9 mouse cellular contexts compared by ENCODE assay signal in genomic region chr6:72510686-72511421, GRCm38 (mm10). TPM values are rescaled to one million over a fixed set of nuclear protein-coding genes. Genes with fewer than 3 reads are reported as not detected.
DNase-seq lines count a peak whose midpoint lies in the region; ATAC-seq and TF ChIP-seq lines count a peak whose summit lies in the region.
"Had no signal": no experiment of that assay in that cellular context is flagged by ENCODE, and none has a peak within 500 bp of the region (broad histone marks: within the 10 kb centered on the region; RNA-seq: fewer than 3 reads in every experiment).

No protein-coding gene starts in this region.

- H3K4me3 ChIP-seq in intestine, postnatal 0 days (ENCODE audit: low read depth, low read length), result no peak overlapping the region
- no peak overlapping the region for H3K4me3 ChIP-seq in intestine, embryonic 16.5 days (ENCODE audit: low read length)
- no peak overlapping the region for H3K4me3 ChIP-seq in heart, embryonic 15.5 days
- no peak overlapping the region for H3K4me3 ChIP-seq in limb, embryonic 12.5 days (replicated peaks)

- H3K9ac ChIP-seq in intestine, postnatal 0 days (ENCODE audit: low read depth, low read length), result no peak overlapping the region
- no peak overlapping the region for H3K9ac ChIP-seq in intestine, embryonic 16.5 days (ENCODE audit: low read depth, low read length)
- H3K9ac ChIP-seq in heart, embryonic 15.5 days, result no peak overlapping the region
- H3K9ac ChIP-seq in limb, embryonic 12.5 days (replicated peaks), result no peak overlapping the region
- H3K9ac ChIP-seq: liver, embryonic 14.5 days had no signal

- no peak for ATAC-seq in intestine, postnatal 0 days
- no peak for ATAC-seq in intestine, embryonic 16.5 days
- ATAC-seq in heart, embryonic 15.5 days (replicated peaks; ENCODE audit: insufficient number of reproducible peaks, insufficient read depth, low FRiP score, low read depth), result no peak
- ATAC-seq in limb, embryonic 12.5 days (ENCODE audit: insufficient number of reproducible peaks, insufficient read depth, low FRiP score, low TSS enrichment, low read depth), result no peak
- no peak for ATAC-seq in erythroblast, adult 5-6 weeks (replicated peaks; ENCODE audit: low FRiP score, poor library complexity, severe bottlenecking)

- H3K27me3 ChIP-seq in intestine, postnatal 0 days (replicated peaks; ENCODE audit: control insufficient read depth, insufficient read depth, low read length), result no peaks in the 10 kb centered on the region
- H3K27me3 ChIP-seq in intestine, embryonic 16.5 days (replicated peaks; ENCODE audit: control insufficient read depth, insufficient read depth, low read length), result no peaks in the 10 kb centered on the region
- no peaks in the 10 kb centered on the region for H3K27me3 ChIP-seq in heart, embryonic 15.5 days
- H3K27me3 ChIP-seq in limb, embryonic 12.5 days, result no peaks in the 10 kb centered on the region

- H3K4me1 ChIP-seq in intestine, postnatal 0 days (replicated peaks; ENCODE audit: control insufficient read depth, insufficient read depth, low read length), result peaks cover 3% of the 10 kb centered on the region; the same call in 1 of the 2 replicates
- peaks cover 17% of the 10 kb centered on the region for H3K4me1 ChIP-seq in intestine, embryonic 16.5 days (ENCODE audit: control insufficient read depth, insufficient read depth, low read length)
- H3K4me1 ChIP-seq in heart, embryonic 15.5 days (replicated peaks), result peaks cover 37% of the 10 kb centered on the region
- H3K4me1 ChIP-seq in limb, embryonic 12.5 days (replicated peaks), result peaks cover 16% of the 10 kb centered on the region

- H3K27ac ChIP-seq in intestine, postnatal 0 days (ENCODE audit: low read depth, low read length), result no peak overlapping the region
- H3K27ac ChIP-seq in intestine, embryonic 16.5 days (ENCODE audit: low read length), result no peak overlapping the region
- H3K27ac ChIP-seq in heart, embryonic 15.5 days, result peak overlapping the region; percentile 46
- H3K27ac ChIP-seq in limb, embryonic 12.5 days, result 0 out of 2 replicates have a peak overlapping the region, but pooled peaks have one; percentile 23
- H3K27ac ChIP-seq: liver, embryonic 14.5 days had no signal

- peak; percentile 51 for DNase-seq in Muller cell, postnatal 12 days (ENCODE audit: inconsistent ontology term)
- DNase-seq in urinary bladder, postnatal 36 days (ENCODE audit: low spot score in 2 of 2), result no peak
- no peak for DNase-seq in c-Kit-positive CD71-positive TER-119-positive erythroid progenitor cells, embryonic 14.5 days (ENCODE audit: low spot score)

- WGBS in intestine, postnatal 0 days, result 74% methylated on average over 6 of the region's 6 CpGs
- WGBS in intestine, embryonic 16.5 days, result 70% methylated on average over 6 of the region's 6 CpGs
- 45% methylated on average over 6 of the region's 6 CpGs for WGBS in heart, embryonic 15.5 days
- 83% methylated on average over 6 of the region's 6 CpGs for WGBS in limb, embryonic 12.5 days

- peak; percentile 38; the same call in 1 of the 2 replicates for TF ChIP-seq CTCF in intestine, postnatal 0 days (IDR thresholded peaks at IDR 0.05; ENCODE audit: low read depth)

- no peak overlapping the region for H3K4me2 ChIP-seq in intestine, postnatal 0 days (replicated peaks; ENCODE audit: low read depth)
- no peak overlapping the region for H3K4me2 ChIP-seq in intestine, embryonic 16.5 days (ENCODE audit: low read depth, low read length)
- H3K4me2 ChIP-seq in heart, embryonic 15.5 days, result no peak overlapping the region
- no peak overlapping the region for H3K4me2 ChIP-seq in limb, embryonic 12.5 days

- H3K9me3 ChIP-seq in intestine, postnatal 0 days (ENCODE audit: control insufficient read depth), result no peaks in the 10 kb centered on the region
- no peaks in the 10 kb centered on the region for H3K9me3 ChIP-seq in intestine, embryonic 16.5 days (ENCODE audit: control insufficient read depth, low read length)
- H3K9me3 ChIP-seq in heart, embryonic 15.5 days (replicated peaks), result no peaks in the 10 kb centered on the region
- no peaks in the 10 kb centered on the region for H3K9me3 ChIP-seq in limb, embryonic 12.5 days

- no peaks in the 10 kb centered on the region for H3K36me3 ChIP-seq in intestine, postnatal 0 days (ENCODE audit: control insufficient read depth, insufficient read depth)
- no peaks in the 10 kb centered on the region for H3K36me3 ChIP-seq in intestine, embryonic 16.5 days (ENCODE audit: control insufficient read depth, insufficient read depth, low read length)
- no peaks in the 10 kb centered on the region for H3K36me3 ChIP-seq in heart, embryonic 15.5 days
- H3K36me3 ChIP-seq in limb, embryonic 12.5 days, result no peaks in the 10 kb centered on the region

RNA-seq across cellular contexts. Expression of gene Sh2d6, which starts 10.7 kb away (rescaled TPM):
- polyA plus RNA-seq in intestine, postnatal 0 days (2015; fragmentation: Nextera tagmentation; extraction: Ambion mirVana), result 0.12 and 0.16 TPM in 2 replicates
- polyA plus RNA-seq in intestine, embryonic 16.5 days (2015; fragmentation: Nextera tagmentation; extraction: Ambion mirVana), result 0.32 and 0.42 TPM in 2 replicates
- not detected in 2 replicates for polyA plus RNA-seq in heart, embryonic 15.5 days (2015; fragmentation: Nextera tagmentation; extraction: Ambion mirVana)
- 0.18 TPM in 2 replicates for polyA plus RNA-seq in limb, embryonic 12.5 days (2016; fragmentation: Nextera tagmentation; extraction: Ambion mirVana)
- not detected in 2 replicates for total RNA-seq in erythroblast, adult 5-6 weeks (2015; ENCODE audit: low replicate concordance)
- total RNA-seq in erythroblast, adult 5-6 weeks (2017; ENCODE audit: low replicate concordance), result not detected in 2 replicates
- polyA plus RNA-seq: liver, embryonic 14.5 days had no signal

RNA-seq across cellular contexts. Expression of gene Capg, which starts 33.3 kb away (rescaled TPM):
- 25.2 and 28.5 TPM in 2 replicates for polyA plus RNA-seq in intestine, postnatal 0 days (2015; fragmentation: Nextera tagmentation; extraction: Ambion mirVana)
- 33.1 and 35.2 TPM in 2 replicates for polyA plus RNA-seq in intestine, embryonic 16.5 days (2015; fragmentation: Nextera tagmentation; extraction: Ambion mirVana)
- polyA plus RNA-seq in heart, embryonic 15.5 days (2015; fragmentation: Nextera tagmentation; extraction: Ambion mirVana), result 22.6 and 36.5 TPM in 2 replicates
- polyA plus RNA-seq in limb, embryonic 12.5 days (2016; fragmentation: Nextera tagmentation; extraction: Ambion mirVana), result 26.2 and 27.4 TPM in 2 replicates
- total RNA-seq in erythroblast, adult 5-6 weeks (2015; ENCODE audit: low replicate concordance), result 10.2 and 21.1 TPM in 2 replicates
- total RNA-seq in erythroblast, adult 5-6 weeks (2017; ENCODE audit: low replicate concordance), result 22.2 and 29.0 TPM in 2 replicates

Comparison
In these comparisons a context has a peak if more than half of its experiments do, and no peak if none do; other contexts are left out.
1. H3K27ac ChIP-seq: peak in heart, embryonic 15.5 days (single experiment) and limb, embryonic 12.5 days (single experiment); none in intestine, postnatal 0 days (single experiment) and intestine, embryonic 16.5 days (single experiment).